Mouse (Mus musculus): ENCODE measurements around the gene Gm17949. TPM values are rescaled to one million over a fixed set of nuclear protein-coding genes. Genes with fewer than 3 reads are reported as not detected.

Gm17949 gene
- polyA plus RNA-seq (2012; rRNA removed) = 0.04 and 0.06 TPM in 2 replicates

GRCm38 (mm10) chr17:57011236-57012141 lies at the start of gene Gm17949, which contains the start of gene Gtf2f1:
Gene Gm17949 (plus strand): TSS chr17:57011469.
Gene Gtf2f1 (minus strand): TSS chr17:57011288.

DNA sequence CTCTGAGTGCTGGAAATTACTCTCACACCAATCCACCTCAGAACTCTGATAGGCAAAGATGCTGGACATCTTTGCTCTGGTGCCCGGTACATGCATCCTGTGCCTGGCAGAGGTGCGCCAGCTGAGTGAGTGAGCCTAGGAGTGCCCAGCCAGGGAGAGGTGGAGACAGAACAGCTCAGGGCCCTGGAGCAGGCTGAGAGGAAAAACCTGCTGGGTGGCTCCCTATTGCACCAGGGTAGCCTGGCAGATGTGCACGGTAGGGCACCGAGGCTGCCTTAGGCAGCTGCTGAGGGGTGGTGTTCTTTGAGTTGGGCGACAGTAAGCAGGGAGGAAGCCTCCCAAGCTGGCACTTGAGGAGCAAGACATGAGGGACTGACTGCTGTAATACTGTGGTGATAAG lies 29.3 kb upstream of the Gm17949 start, which contains the start of gene Acer1:
TSS of gene Acer1 (minus strand) at position 114 of the 400 bp plus-strand sequence.

GRCm38 (mm10) chr17:56990115-56990746 lies 21.0 kb upstream of the Gm17949 start, which contains the start of gene Clpp:
Gene Clpp (plus strand): TSS chr17:56990305.

DNA sequence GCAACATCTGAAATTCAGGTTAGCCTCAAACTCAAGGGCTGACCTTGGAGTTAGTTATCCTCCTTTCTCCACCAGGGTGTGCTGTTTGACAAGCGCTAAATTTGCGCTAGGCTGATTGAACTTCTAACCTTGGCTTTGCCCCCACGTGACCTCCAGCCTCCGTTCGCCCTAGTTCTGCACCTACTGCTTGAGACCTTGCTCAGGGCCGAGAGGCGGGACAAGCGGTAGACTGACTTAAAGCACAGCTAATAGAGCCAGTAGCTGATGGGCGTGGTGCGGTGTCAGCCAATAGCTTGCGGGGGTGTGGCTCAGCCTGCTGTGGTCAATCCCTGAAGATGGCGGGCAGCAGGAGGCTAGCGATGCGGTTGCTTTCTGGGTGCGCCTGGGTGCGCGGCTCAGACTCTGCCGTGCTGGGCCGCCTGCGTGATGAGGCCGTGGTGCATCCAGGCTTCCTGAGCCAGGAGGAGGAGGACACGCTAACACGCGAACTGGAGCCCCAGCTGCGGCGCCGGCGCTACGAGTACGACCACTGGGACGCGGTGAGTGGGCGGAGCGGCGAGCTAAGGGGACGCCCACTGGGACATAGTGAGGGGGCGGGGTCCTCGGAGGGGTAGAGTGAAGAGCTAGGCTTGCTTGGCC lies 14.1 kb upstream of the Gm17949 start, which contains the start of gene Alkbh7:
TSS of gene Alkbh7 (plus strand) at position 311 of the 639 bp plus-strand sequence.

GRCm38 (mm10) chr17:56999968-57000609 lies 11.2 kb upstream of the Gm17949 start, which contains the start of gene Pspn:
Gene Pspn (minus strand): TSS chr17:57000018.

GRCm38 (mm10) chr17:57030931-57031660 lies 19.8 kb downstream of the Gm17949 start, which contains the start of gene Khsrp:
Gene Khsrp (minus strand): TSS chr17:57031522.

DNA sequence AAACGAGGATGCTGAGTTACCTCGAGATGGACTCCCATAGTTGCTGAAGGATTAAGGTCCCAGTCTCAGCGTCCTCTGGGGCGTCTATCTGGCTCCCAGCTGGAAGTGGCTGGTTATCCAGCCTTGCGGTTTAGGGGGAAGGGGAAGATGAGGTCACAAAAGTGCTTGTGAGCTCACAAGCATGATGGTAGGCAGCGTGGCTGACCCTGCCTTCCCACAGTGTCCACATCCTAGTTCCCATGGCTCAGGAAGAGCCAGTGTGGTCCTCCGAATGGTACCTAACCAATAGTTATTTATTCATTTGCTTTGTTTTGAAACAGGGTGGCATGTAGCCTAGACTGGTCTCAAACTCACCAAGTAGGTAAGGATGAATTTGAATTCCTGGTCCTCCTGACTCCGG lies 30.3 kb downstream of the Gm17949 start, which contains the start of gene Slc25a41:
TSS of gene Slc25a41 (minus strand) at position 101 of the 400 bp plus-strand sequence.

DNA sequence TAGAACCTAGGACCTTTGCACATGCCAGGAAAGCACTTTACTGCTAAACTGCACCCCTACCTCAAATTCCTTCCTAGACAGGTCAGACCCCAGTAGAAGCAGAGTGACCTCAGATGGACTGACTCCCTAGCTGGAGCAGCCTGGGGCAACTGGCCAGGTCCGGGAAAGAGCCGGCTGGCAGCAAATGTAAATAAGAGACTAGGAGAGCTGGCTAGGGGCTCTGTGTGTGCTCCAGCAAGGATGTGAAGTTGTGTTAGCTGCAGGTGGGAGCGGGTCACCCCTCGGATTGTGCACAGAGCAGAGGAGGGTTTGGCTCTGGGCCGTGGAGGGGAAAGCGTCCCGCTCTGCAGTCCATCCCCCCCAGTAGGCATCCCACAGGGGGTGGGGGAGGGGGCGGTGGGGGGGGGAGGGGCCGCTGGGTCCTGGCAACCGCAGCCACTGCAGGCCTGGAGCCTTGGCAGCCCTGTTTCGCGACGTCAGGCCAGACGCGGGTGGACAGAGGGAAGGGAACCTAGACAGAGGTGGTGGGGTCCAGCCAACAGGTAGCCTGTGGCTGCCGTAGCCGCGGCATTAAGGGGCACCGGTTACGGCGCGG lies 47.7 kb downstream of the Gm17949 start, which contains the start of gene Crb3:
TSS of gene Crb3 (plus strand) at position 215 of the 595 bp plus-strand sequence.

DNA sequence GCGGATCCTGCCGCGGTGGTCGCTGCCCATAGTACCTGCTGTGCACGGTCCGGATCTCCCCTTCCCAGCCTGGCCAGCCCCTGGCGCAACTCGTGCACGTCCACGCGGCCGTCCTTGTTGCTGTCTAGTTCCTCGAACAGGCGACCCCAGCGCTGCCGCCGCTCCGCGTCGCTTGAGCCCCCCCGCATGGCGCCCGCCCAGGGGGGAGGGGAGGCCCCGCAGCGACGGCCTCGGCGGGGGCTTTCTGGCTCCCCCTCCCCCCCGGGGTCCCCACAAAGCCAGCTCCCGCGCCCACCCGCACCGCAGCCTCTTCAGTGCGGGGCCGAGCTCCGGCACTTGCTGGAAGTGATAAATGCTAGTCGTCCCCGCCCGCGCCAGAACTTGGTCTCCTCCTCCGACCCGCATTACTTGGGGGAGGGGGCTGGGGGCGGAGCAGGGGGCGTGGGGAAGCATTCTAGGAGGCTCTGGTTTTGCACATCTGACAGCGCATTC lies 48.3 kb downstream of the Gm17949 start, which contains the start of gene Slc25a23:
TSS of gene Slc25a23 (minus strand) at position 378 of the 492 bp plus-strand sequence.

Other genes with a start within 250 kb of the Gm17949 start
- gene Dus3l, start 246.7 kb upstream of the Gm17949 start, polyA plus RNA-seq (2012; rRNA removed) = 192 and 196 TPM in 2 replicates
- gene Prr22, start 241.2 kb upstream of the Gm17949 start, polyA plus RNA-seq (2012; rRNA removed) = 2.1 and 2.4 TPM in 2 replicates
- gene Rfx2, start 180.5 kb upstream of the Gm17949 start, polyA plus RNA-seq (2012; rRNA removed) = 3.2 and 3.9 TPM in 2 replicates
- gene Acsbg2, start 137.0 kb upstream of the Gm17949 start, polyA plus RNA-seq (2012; rRNA removed) = 0.01 and 0.04 TPM in 2 replicates
- 0.08 TPM in 2 replicates for gene 1700061G19Rik, start 136.0 kb upstream of the Gm17949 start, polyA plus RNA-seq (2012; rRNA removed)
- 115 and 124 TPM in 2 replicates for gene Mllt1, start 76.1 kb upstream of the Gm17949 start, polyA plus RNA-seq (2012; rRNA removed)
- gene Acer1, start 29.3 kb upstream of the Gm17949 start, polyA plus RNA-seq (2012; rRNA removed) = not detected in 2 replicates
- gene Clpp, start 21.2 kb upstream of the Gm17949 start, polyA plus RNA-seq (2012; rRNA removed) = 147 and 151 TPM in 2 replicates
- gene Alkbh7, start 14.1 kb upstream of the Gm17949 start, polyA plus RNA-seq (2012; rRNA removed) = 36.5 and 41.5 TPM in 2 replicates
- 0.39 TPM in 1 of 2 replicates, not detected in the other for gene Pspn, start 11.5 kb upstream of the Gm17949 start, polyA plus RNA-seq (2012; rRNA removed)
- 80.5 and 81.7 TPM in 2 replicates for gene Gtf2f1, start 181 bp upstream of the Gm17949 start, polyA plus RNA-seq (2012; rRNA removed)
- gene Khsrp, start 20.1 kb downstream of the Gm17949 start, polyA plus RNA-seq (2012; rRNA removed) = 69.3 and 75.7 TPM in 2 replicates
- gene Slc25a41, start 30.2 kb downstream of the Gm17949 start, polyA plus RNA-seq (2012; rRNA removed) = 0.04 and 0.08 TPM in 2 replicates
- gene Crb3, start 47.6 kb downstream of the Gm17949 start, polyA plus RNA-seq (2012; rRNA removed) = 3.5 TPM in 2 replicates
- gene Slc25a23, start 48.4 kb downstream of the Gm17949 start, polyA plus RNA-seq (2012; rRNA removed) = 99.8 and 105 TPM in 2 replicates
- gene Dennd1c, start 67.0 kb downstream of the Gm17949 start, polyA plus RNA-seq (2012; rRNA removed) = 3.1 and 3.5 TPM in 2 replicates
- gene Tubb4a, start 76.3 kb downstream of the Gm17949 start, polyA plus RNA-seq (2012; rRNA removed) = 187 and 200 TPM in 2 replicates
- gene Tnfsf9, start 93.9 kb downstream of the Gm17949 start, polyA plus RNA-seq (2012; rRNA removed) = 8.1 TPM in 2 replicates
- 0.84 and 0.88 TPM in 2 replicates for gene Cd70, start 138.3 kb downstream of the Gm17949 start, polyA plus RNA-seq (2012; rRNA removed)
- gene Tnfsf14, start 182.7 kb downstream of the Gm17949 start, polyA plus RNA-seq (2012; rRNA removed) = not detected in 2 replicates
- gene C3, start 216.7 kb downstream of the Gm17949 start, polyA plus RNA-seq (2012; rRNA removed) = 1.5 and 3.6 TPM in 2 replicates
- gene Gpr108, start 237.0 kb downstream of the Gm17949 start, polyA plus RNA-seq (2012; rRNA removed) = 16.3 and 16.7 TPM in 2 replicates
- gene Trip10, start 238.0 kb downstream of the Gm17949 start, polyA plus RNA-seq (2012; rRNA removed) = 10.2 and 11.1 TPM in 2 replicates